ENCODE assay signal across 17 mouse cellular contexts in genomic region chr17:9680741-9681140, GRCm38 (mm10). TPM values are rescaled to one million over a fixed set of nuclear protein-coding genes. Genes with fewer than 3 reads are reported as not detected.
DNase-seq lines count a peak whose midpoint lies in the region; ATAC-seq and TF ChIP-seq lines count a peak whose summit lies in the region.
"Had no signal": no experiment of that assay in that cellular context is flagged by ENCODE, and none has a peak within 500 bp of the region (broad histone marks: within the 10 kb centered on the region; RNA-seq: fewer than 3 reads in every experiment).

No protein-coding gene starts in this region.

- H3K9ac ChIP-seq in heart, embryonic 11.5 days (ENCODE audit: low read depth, low read length), result no peak overlapping the region
- no peak overlapping the region for H3K9ac ChIP-seq in forebrain, embryonic 15.5 days (replicated peaks)
- H3K9ac ChIP-seq in hindbrain, postnatal 0 days (replicated peaks; ENCODE audit: low read length), result no peak overlapping the region
- H3K9ac ChIP-seq in midbrain, embryonic 13.5 days (replicated peaks), result no peak overlapping the region
- H3K9ac ChIP-seq: embryonic facial prominence, embryonic 15.5 days; liver, embryonic 13.5 days; neural tube, embryonic 12.5 days had no signal

- H3K36me3 ChIP-seq in heart, embryonic 11.5 days (ENCODE audit: control insufficient read depth, insufficient read depth, low read length), result no peaks in the 10 kb centered on the region
- H3K36me3 ChIP-seq in forebrain, embryonic 15.5 days, result no peaks in the 10 kb centered on the region
- no peaks in the 10 kb centered on the region for H3K36me3 ChIP-seq in hindbrain, postnatal 0 days (ENCODE audit: insufficient read depth, low read length)
- no peaks in the 10 kb centered on the region for H3K36me3 ChIP-seq in midbrain, embryonic 13.5 days
- no peaks in the 10 kb centered on the region for H3K36me3 ChIP-seq in heart, embryonic 10.5 days
- H3K36me3 ChIP-seq: embryonic facial prominence, embryonic 15.5 days; liver, embryonic 13.5 days; neural tube, embryonic 12.5 days had no signal

- H3K4me2 ChIP-seq in heart, embryonic 11.5 days, result no peak overlapping the region
- H3K4me2 ChIP-seq in forebrain, embryonic 15.5 days (replicated peaks), result no peak overlapping the region
- H3K4me2 ChIP-seq in hindbrain, postnatal 0 days (ENCODE audit: low read depth, low read length), result no peak overlapping the region
- no peak overlapping the region for H3K4me2 ChIP-seq in midbrain, embryonic 13.5 days (replicated peaks)
- H3K4me2 ChIP-seq: embryonic facial prominence, embryonic 15.5 days; liver, embryonic 13.5 days; neural tube, embryonic 12.5 days had no signal

- no peaks in the 10 kb centered on the region for H3K27me3 ChIP-seq in heart, embryonic 11.5 days (ENCODE audit: control insufficient read depth, insufficient read depth, low read length)
- no peaks in the 10 kb centered on the region for H3K27me3 ChIP-seq in forebrain, embryonic 15.5 days
- no peaks in the 10 kb centered on the region for H3K27me3 ChIP-seq in hindbrain, postnatal 0 days (ENCODE audit: insufficient read depth, low read length)
- H3K27me3 ChIP-seq in midbrain, embryonic 13.5 days, result no peaks in the 10 kb centered on the region
- no peaks in the 10 kb centered on the region for H3K27me3 ChIP-seq in heart, embryonic 10.5 days (ENCODE audit: insufficient read depth, poor library complexity, severe bottlenecking)
- H3K27me3 ChIP-seq: embryonic facial prominence, embryonic 15.5 days; liver, embryonic 13.5 days; neural tube, embryonic 12.5 days had no signal

- no peak for ATAC-seq in heart, embryonic 11.5 days (replicated peaks; ENCODE audit: insufficient number of reproducible peaks, low FRiP score, low TSS enrichment)
- no peak for ATAC-seq in forebrain, embryonic 15.5 days (replicated peaks)
- 0 out of 2 replicates have a peak, but pooled peaks have one; percentile 55 for ATAC-seq in hindbrain, postnatal 0 days
- no peak for ATAC-seq in midbrain, embryonic 13.5 days
- ATAC-seq in granulocyte monocyte progenitor cell, adult 5-6 weeks (replicated peaks; ENCODE audit: poor library complexity, severe bottlenecking), result no peak
- ATAC-seq: CD4-positive, CD25-positive, alpha-beta regulatory T cell, adult 4 months had no signal

- DNase-seq in heart, adult 11 months, result peak; percentile 70
- DNase-seq in hindbrain, postnatal 0 days (ENCODE audit: low spot score), result peak; percentile 39
- DNase-seq in heart, embryonic 10.5 days (ENCODE audit: low spot score), result no peak
- DNase-seq: adrenal gland, postnatal 25 days; cerebellum, adult 8-10 months; heart, adult 2 months; liver, embryonic 13.5 days; lung, postnatal 4 days had no signal

- 69% methylated on average over 8 of the region's 8 CpGs for WGBS in heart, embryonic 11.5 days (ENCODE audit: insufficient replicate concordance)
- WGBS in forebrain, embryonic 15.5 days, result 41% methylated on average over 8 of the region's 8 CpGs
- WGBS in hindbrain, postnatal 0 days, result 35% methylated on average over 8 of the region's 8 CpGs
- WGBS in midbrain, embryonic 13.5 days, result 48% methylated on average over 8 of the region's 8 CpGs
- 78% methylated on average over 8 of the region's 8 CpGs for WGBS in heart, embryonic 10.5 days

- H3K9me3 ChIP-seq in heart, embryonic 11.5 days (replicated peaks; ENCODE audit: control insufficient read depth, low read length), result no peaks in the 10 kb centered on the region
- H3K9me3 ChIP-seq in forebrain, embryonic 15.5 days, result no peaks in the 10 kb centered on the region
- H3K9me3 ChIP-seq in hindbrain, postnatal 0 days (ENCODE audit: low read length), result no peaks in the 10 kb centered on the region
- H3K9me3 ChIP-seq in midbrain, embryonic 13.5 days, result no peaks in the 10 kb centered on the region
- no peaks in the 10 kb centered on the region for H3K9me3 ChIP-seq in heart, embryonic 10.5 days
- H3K9me3 ChIP-seq: embryonic facial prominence, embryonic 15.5 days; liver, embryonic 13.5 days; neural tube, embryonic 12.5 days had no signal

- H3K4me1 ChIP-seq in heart, embryonic 11.5 days (ENCODE audit: control insufficient read depth, insufficient read depth, low read length), result no peaks in the 10 kb centered on the region
- peaks cover 12% of the 10 kb centered on the region for H3K4me1 ChIP-seq in forebrain, embryonic 15.5 days
- no peaks in the 10 kb centered on the region for H3K4me1 ChIP-seq in hindbrain, postnatal 0 days (ENCODE audit: insufficient read depth, low read length)
- H3K4me1 ChIP-seq in midbrain, embryonic 13.5 days (replicated peaks), result peaks cover 9% of the 10 kb centered on the region
- H3K4me1 ChIP-seq in heart, embryonic 10.5 days, result no peaks in the 10 kb centered on the region
- H3K4me1 ChIP-seq: liver, embryonic 13.5 days had no signal

- H3K4me3 ChIP-seq in heart, embryonic 11.5 days (ENCODE audit: low read depth, low read length), result no peak overlapping the region
- H3K4me3 ChIP-seq in forebrain, embryonic 15.5 days, result no peak overlapping the region
- H3K4me3 ChIP-seq in hindbrain, postnatal 0 days (ENCODE audit: low read length), result no peak overlapping the region
- no peak overlapping the region for H3K4me3 ChIP-seq in midbrain, embryonic 13.5 days (replicated peaks)
- H3K4me3 ChIP-seq in heart, embryonic 10.5 days, result no peak overlapping the region
- H3K4me3 ChIP-seq: embryonic facial prominence, embryonic 15.5 days; heart, adult 2 months; liver, embryonic 13.5 days; neural tube, embryonic 12.5 days had no signal

- no peak for TF ChIP-seq CTCF in hindbrain, postnatal 0 days (IDR thresholded peaks at IDR 0.05; ENCODE audit: low read depth)

- H3K27ac ChIP-seq in heart, embryonic 11.5 days (ENCODE audit: low read depth, low read length), result no peak overlapping the region
- H3K27ac ChIP-seq in forebrain, embryonic 15.5 days (replicated peaks), result peak overlapping the region; percentile 72
- peak overlapping the region; percentile 28 for H3K27ac ChIP-seq in hindbrain, postnatal 0 days
- peak overlapping the region; percentile 51; the same call in 1 of the 2 replicates for H3K27ac ChIP-seq in midbrain, embryonic 13.5 days
- no peak overlapping the region for H3K27ac ChIP-seq in heart, embryonic 10.5 days
- H3K27ac ChIP-seq: embryonic facial prominence, embryonic 15.5 days; heart, adult 2 months; liver, embryonic 13.5 days; neural tube, embryonic 12.5 days had no signal

RNA-seq across cellular contexts. Expression of gene Pabpc6, which starts 11.2 kb away (rescaled TPM):
- not detected in 2 replicates for polyA plus RNA-seq in heart, embryonic 11.5 days (2014; fragmentation: Nextera tagmentation; extraction: Ambion mirVana)
- not detected in 2 replicates for polyA plus RNA-seq in forebrain, embryonic 15.5 days (2015; fragmentation: Nextera tagmentation; extraction: Ambion mirVana)
- total RNA-seq in hindbrain, postnatal 0 days (2014; rRNA removed), result not detected in 2 replicates
- not detected in 2 replicates for polyA plus RNA-seq in hindbrain, postnatal 0 days (2015; fragmentation: Nextera tagmentation; extraction: Ambion mirVana)
- not detected in 2 replicates for polyA plus RNA-seq in midbrain, embryonic 13.5 days (2015; fragmentation: Nextera tagmentation; extraction: Ambion mirVana)
- polyA plus RNA-seq in heart, embryonic 10.5 days (2016; fragmentation: Nextera tagmentation; extraction: Ambion mirVana), result not detected in 2 replicates
- not detected in 2 replicates for total RNA-seq in granulocyte monocyte progenitor cell, adult 5-6 weeks (2014; fragmentation: Nextera tagmentation)
- total RNA-seq in granulocyte monocyte progenitor cell, adult 5-6 weeks (2017), result not detected in 2 replicates
- total RNA-seq: adrenal gland, postnatal 25 days; heart, adult 2 months; layer of hippocampus, adult 8-10 months had no signal
- polyA plus RNA-seq: CD4-positive, CD25-positive, alpha-beta regulatory T cell, adult 4 months; embryonic facial prominence, embryonic 15.5 days; heart, adult 2 months; liver, embryonic 13.5 days; neural tube, embryonic 12.5 days; urinary bladder, adult 2 months had no signal

Comparison
In these comparisons a context has a peak if more than half of its experiments do, and no peak if none do; other contexts are left out.
1. H3K27ac ChIP-seq: peak in forebrain, embryonic 15.5 days (single experiment), hindbrain, postnatal 0 days (single experiment) and midbrain, embryonic 13.5 days (single experiment); none in heart, embryonic 11.5 days (single experiment) and heart, embryonic 10.5 days (single experiment).